Mouse (Mus musculus): ENCODE results near the gene H2-K1. TPM values are rescaled to one million over a fixed set of nuclear protein-coding genes. Genes with fewer than 3 reads are reported as not detected.

Gene H2-K1
- polyA plus RNA-seq, 1 experiment from 2014 or later: 8.1 TPM

DNA sequence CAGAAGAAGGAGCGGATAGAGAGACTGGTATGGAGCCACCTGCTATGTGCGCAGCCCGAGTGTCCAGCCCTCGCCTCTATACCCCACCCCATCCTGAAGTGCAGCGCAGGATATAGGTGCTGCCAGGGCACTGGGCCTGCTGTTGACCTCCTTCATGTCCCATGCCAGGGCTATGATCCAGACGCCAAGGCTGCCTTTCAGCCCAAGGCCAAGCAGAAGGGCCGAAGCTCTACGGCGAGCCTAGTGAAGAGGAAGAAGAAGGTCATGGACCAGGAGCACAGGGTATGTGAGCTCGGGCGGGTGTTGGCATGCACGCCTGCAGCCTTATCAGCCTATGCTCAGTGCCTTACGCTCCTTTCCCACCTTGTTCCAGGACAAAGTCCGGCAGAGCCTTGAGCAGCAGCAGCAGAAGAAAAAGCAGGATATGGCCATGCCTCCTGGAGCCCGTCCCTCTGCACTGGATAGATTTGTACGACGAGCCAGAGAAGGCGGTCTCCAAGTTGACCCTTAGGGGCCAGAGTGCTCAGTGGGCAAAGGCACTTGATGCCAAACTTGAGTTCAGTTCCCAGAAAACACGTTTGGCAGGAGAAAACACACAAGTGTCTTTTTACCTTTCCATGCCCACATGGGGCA, 51.1 kb downstream of the H2-K1 start:
- Histone ChIP-seq H3K4me1 (peaks cover 48% of the 10 kb centered on the region), H3K4me3 (no peak overlapping the region), H3K4me2 (replicated peaks) (no peak overlapping the region), H3K27me3 (no peaks in the 10 kb centered on the region), H3K27ac (replicated peaks) (no peak overlapping the region), H3K36me3 (peaks cover 57% of the 10 kb centered on the region), H3K9ac (replicated peaks) (no peak overlapping the region), H3K9me3 (no peaks in the 10 kb centered on the region)
- WGBS: 91% methylated on average over 19 of the region's 19 CpGs
- no peak for ATAC-seq (replicated peaks)

DNA sequence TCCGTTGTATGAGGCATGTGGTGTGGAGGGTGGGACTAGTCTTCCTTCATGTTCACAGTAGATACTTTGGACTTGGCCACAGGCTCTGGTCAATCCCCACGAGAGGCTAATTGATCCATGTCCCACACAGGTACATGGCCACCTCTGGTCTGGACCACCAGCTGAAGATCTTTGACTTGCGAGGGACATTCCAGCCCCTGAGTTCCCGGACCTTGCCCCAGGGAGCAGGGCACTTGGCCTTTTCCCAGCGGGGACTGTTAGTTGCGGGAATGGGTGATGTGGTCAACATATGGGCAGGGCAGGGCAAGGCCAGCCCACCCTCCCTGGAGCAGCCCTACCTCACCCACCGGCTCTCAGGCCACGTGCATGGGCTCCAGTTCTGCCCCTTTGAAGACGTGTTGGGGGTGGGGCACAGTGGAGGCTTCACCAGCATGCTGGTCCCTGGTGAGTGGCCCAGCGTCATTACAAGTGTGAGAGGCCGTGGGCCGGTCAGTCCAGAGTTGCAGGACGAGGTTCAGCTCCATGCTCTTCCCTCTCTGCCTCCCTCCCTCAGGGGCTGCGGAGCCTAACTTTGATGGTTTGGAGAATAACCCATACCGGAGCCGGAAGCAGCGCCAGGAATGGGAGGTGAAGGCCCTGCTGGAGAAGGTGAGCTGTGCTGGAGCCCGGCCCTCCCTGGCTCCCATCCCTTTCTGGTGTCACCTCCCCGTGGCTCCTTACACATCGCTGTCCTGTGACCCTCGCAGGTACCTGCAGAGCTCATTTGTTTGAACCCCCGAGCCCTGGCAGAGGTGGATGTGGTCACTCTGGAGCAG, 51.9 kb downstream of the H2-K1 start:
- no peak overlapping the region for H3K4me2 ChIP-seq (replicated peaks)
- no peak overlapping the region for H3K4me3 ChIP-seq
- WGBS: 90% methylated on average over 22 of the region's 22 CpGs
- no peaks in the 10 kb centered on the region for H3K27me3 ChIP-seq
- H3K36me3 ChIP-seq: peaks cover 58% of the 10 kb centered on the region
- ATAC-seq (replicated peaks): no peak
- no peak overlapping the region for H3K9ac ChIP-seq (replicated peaks)
- H3K4me1 ChIP-seq: peaks cover 41% of the 10 kb centered on the region
- H3K27ac ChIP-seq (replicated peaks): no peak overlapping the region
- H3K9me3 ChIP-seq: no peaks in the 10 kb centered on the region

DNA sequence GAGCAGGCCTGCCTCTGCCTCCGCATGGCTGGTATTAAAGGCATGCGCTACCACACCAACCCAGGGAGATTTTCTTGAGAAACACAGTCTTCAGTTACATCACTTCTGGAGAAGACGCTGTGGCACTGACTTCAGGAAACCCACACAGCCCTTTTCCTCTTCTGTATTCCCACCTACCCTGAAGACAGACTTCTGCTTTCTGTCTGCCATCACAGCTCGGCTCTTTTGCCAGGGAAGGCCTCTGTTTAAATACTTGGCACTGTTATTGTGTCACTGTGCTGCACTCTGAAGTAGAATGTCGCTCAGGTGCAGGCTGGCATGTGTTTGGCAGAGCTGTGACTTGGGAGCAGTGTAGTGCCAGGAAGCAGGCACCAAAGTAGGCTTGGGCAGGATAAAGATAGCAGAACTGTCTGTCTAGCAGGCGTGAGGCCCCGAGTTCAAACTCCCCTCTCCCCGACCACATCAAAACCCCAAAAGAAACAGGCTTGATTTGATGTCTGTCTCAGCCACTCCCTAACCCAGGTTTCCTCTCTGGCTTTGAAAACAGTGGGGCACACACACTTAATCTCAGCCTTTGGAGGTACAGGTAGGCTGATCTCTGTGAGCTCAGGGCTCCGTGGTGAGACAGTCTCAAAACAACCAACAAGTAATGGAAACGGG, 52.6 kb downstream of the H2-K1 start:
- Histone ChIP-seq H3K4me1 (peaks cover 34% of the 10 kb centered on the region), H3K27ac (replicated peaks) (no peak overlapping the region), H3K9me3 (no peaks in the 10 kb centered on the region), H3K9ac (replicated peaks) (no peak overlapping the region), H3K4me3 (no peak overlapping the region), H3K27me3 (no peaks in the 10 kb centered on the region), H3K36me3 (peaks cover 56% of the 10 kb centered on the region), H3K4me2 (replicated peaks) (no peak overlapping the region)
- ATAC-seq (replicated peaks): no peak
- 91% methylated on average over 10 of the region's 10 CpGs for WGBS

MicroRNAs within 50 kb of the gene (microRNA counts, 519-probe panel; counts per million panel counts)
- microRNA mmu-miR-219: 2,515 counts per million, percentile 54 among the panel's probes with 10 or more counts

Small RNA genes lying within 50 kb of the gene (microRNA-seq; reads per million reads assigned to microRNA genes)
- not detected for gene Mir219a-1
- not detected for gene Mir219c

Other genes with a start within 250 kb of the H2-K1 start
- 452 and 485 TPM in 2 replicates for gene Rab11b, start 239.8 kb downstream of the H2-K1 start, polyA plus RNA-seq (2015; fragmentation: Nextera tagmentation; extraction: Ambion mirVana)
- 12.8 and 14.0 TPM in 2 replicates for gene Angptl4, start 218.5 kb downstream of the H2-K1 start, polyA plus RNA-seq (2015; fragmentation: Nextera tagmentation; extraction: Ambion mirVana)
- gene Kank3, start 189.8 kb downstream of the H2-K1 start, polyA plus RNA-seq (2015; fragmentation: Nextera tagmentation; extraction: Ambion mirVana): 41.4 and 42.5 TPM in 2 replicates
- gene Rps28, start 175.8 kb downstream of the H2-K1 start, polyA plus RNA-seq (2015; fragmentation: Nextera tagmentation; extraction: Ambion mirVana): 612 and 676 TPM in 2 replicates
- gene Ndufa7, start 175.8 kb downstream of the H2-K1 start, polyA plus RNA-seq (2015; fragmentation: Nextera tagmentation; extraction: Ambion mirVana): 417 and 444 TPM in 2 replicates
- 60.7 and 63.5 TPM in 2 replicates for gene Cd320, start 157.3 kb downstream of the H2-K1 start, polyA plus RNA-seq (2015; fragmentation: Nextera tagmentation; extraction: Ambion mirVana)
- not detected in 2 replicates for gene Gm7029, start 126.5 kb downstream of the H2-K1 start, polyA plus RNA-seq (2015; fragmentation: Nextera tagmentation; extraction: Ambion mirVana)
- 3.3 and 4.3 TPM in 2 replicates for gene Kifc1, start 109.7 kb downstream of the H2-K1 start, polyA plus RNA-seq (2015; fragmentation: Nextera tagmentation; extraction: Ambion mirVana)
- 0.32 and 0.80 TPM in 2 replicates for gene Platr17, start 95.2 kb downstream of the H2-K1 start, polyA plus RNA-seq (2015; fragmentation: Nextera tagmentation; extraction: Ambion mirVana)
- gene Daxx, start 90.9 kb downstream of the H2-K1 start, polyA plus RNA-seq (2015; fragmentation: Nextera tagmentation; extraction: Ambion mirVana): 61.5 and 63.5 TPM in 2 replicates
- gene Tapbp, start 84.4 kb downstream of the H2-K1 start, polyA plus RNA-seq (2015; fragmentation: Nextera tagmentation; extraction: Ambion mirVana): 18.2 and 18.4 TPM in 2 replicates
- gene Zbtb22, start 84.4 kb downstream of the H2-K1 start, polyA plus RNA-seq (2015; fragmentation: Nextera tagmentation; extraction: Ambion mirVana): 18.7 and 19.5 TPM in 2 replicates
- gene Rgl2, start 70.8 kb downstream of the H2-K1 start, polyA plus RNA-seq (2015; fragmentation: Nextera tagmentation; extraction: Ambion mirVana): 46.6 and 47.2 TPM in 2 replicates
- 198 and 212 TPM in 2 replicates for gene Pfdn6, start 60.0 kb downstream of the H2-K1 start, polyA plus RNA-seq (2015; fragmentation: Nextera tagmentation; extraction: Ambion mirVana)
- 31.0 and 33.4 TPM in 2 replicates for gene Wdr46, start 59.7 kb downstream of the H2-K1 start, polyA plus RNA-seq (2015; fragmentation: Nextera tagmentation; extraction: Ambion mirVana)
- 10.1 and 10.4 TPM in 2 replicates for gene B3galt4, start 48.9 kb downstream of the H2-K1 start, polyA plus RNA-seq (2015; fragmentation: Nextera tagmentation; extraction: Ambion mirVana)
- gene Vps52, start 44.5 kb downstream of the H2-K1 start, polyA plus RNA-seq (2015; fragmentation: Nextera tagmentation; extraction: Ambion mirVana): 75.8 and 79.7 TPM in 2 replicates
- gene Rps18, start 44.3 kb downstream of the H2-K1 start, polyA plus RNA-seq (2015; fragmentation: Nextera tagmentation; extraction: Ambion mirVana): 864 and 971 TPM in 2 replicates
- gene Ring1, start 24.3 kb upstream of the H2-K1 start, polyA plus RNA-seq (2015; fragmentation: Nextera tagmentation; extraction: Ambion mirVana): 21.9 and 22.9 TPM in 2 replicates
- 64.4 and 74.3 TPM in 2 replicates for gene H2-Ke6, start 27.7 kb upstream of the H2-K1 start, polyA plus RNA-seq (2015; fragmentation: Nextera tagmentation; extraction: Ambion mirVana)
- 148 and 156 TPM in 2 replicates for gene Slc39a7, start 31.3 kb upstream of the H2-K1 start, polyA plus RNA-seq (2015; fragmentation: Nextera tagmentation; extraction: Ambion mirVana)
- 58.2 and 64.5 TPM in 2 replicates for gene Rxrb, start 31.5 kb upstream of the H2-K1 start, polyA plus RNA-seq (2015; fragmentation: Nextera tagmentation; extraction: Ambion mirVana)
- gene Col11a2, start 39.1 kb upstream of the H2-K1 start, polyA plus RNA-seq (2015; fragmentation: Nextera tagmentation; extraction: Ambion mirVana): 2.0 and 2.1 TPM in 2 replicates
- gene H2-Oa, start 92.0 kb upstream of the H2-K1 start, polyA plus RNA-seq (2015; fragmentation: Nextera tagmentation; extraction: Ambion mirVana): 0.15 TPM in 1 of 2 replicates, not detected in the other
- 12.9 and 13.0 TPM in 2 replicates for gene H2-DMa, start 119.2 kb upstream of the H2-K1 start, polyA plus RNA-seq (2015; fragmentation: Nextera tagmentation; extraction: Ambion mirVana)
- 132 and 133 TPM in 2 replicates for gene Brd2, start 122.3 kb upstream of the H2-K1 start, polyA plus RNA-seq (2015; fragmentation: Nextera tagmentation; extraction: Ambion mirVana)
- gene H2-DMb2, start 143.0 kb upstream of the H2-K1 start, polyA plus RNA-seq (2015; fragmentation: Nextera tagmentation; extraction: Ambion mirVana): 1.0 and 1.4 TPM in 2 replicates
- 0.88 and 0.91 TPM in 2 replicates for gene H2-DMb1, start 152.7 kb upstream of the H2-K1 start, polyA plus RNA-seq (2015; fragmentation: Nextera tagmentation; extraction: Ambion mirVana)
- gene Tap1, start 187.2 kb upstream of the H2-K1 start, polyA plus RNA-seq (2015; fragmentation: Nextera tagmentation; extraction: Ambion mirVana): 1.5 and 1.6 TPM in 2 replicates
- 0.73 and 1.1 TPM in 2 replicates for gene Psmb9, start 187.4 kb upstream of the H2-K1 start, polyA plus RNA-seq (2015; fragmentation: Nextera tagmentation; extraction: Ambion mirVana)
- 2.3 and 2.6 TPM in 2 replicates for gene Psmb8, start 197.4 kb upstream of the H2-K1 start, polyA plus RNA-seq (2015; fragmentation: Nextera tagmentation; extraction: Ambion mirVana)
- 1.3 and 1.7 TPM in 2 replicates for gene Tap2, start 203.2 kb upstream of the H2-K1 start, polyA plus RNA-seq (2015; fragmentation: Nextera tagmentation; extraction: Ambion mirVana)
- gene H2-Ob, start 238.6 kb upstream of the H2-K1 start, polyA plus RNA-seq (2015; fragmentation: Nextera tagmentation; extraction: Ambion mirVana): 0.20 TPM in 1 of 2 replicates, not detected in the other

All from forebrain, embryonic 15.5 days (tissue).